Mouse (Mus musculus) brain, adult 2 months (tissue): Measurements from ENCODE around the gene Adam12.

Experiments
- DNase-seq: peaks from one replicate; pipeline ENCODE4 v3.0.0; 2011; ENCODE audit warnings: low read depth, low spot score

Adam12 gene

GRCm38 (mm10) chr7:134231378-134232346, at the start of gene Adam12:
Adam12 (minus strand) TSS chr7:134232146.
- no peak for DNase-seq

DNA sequence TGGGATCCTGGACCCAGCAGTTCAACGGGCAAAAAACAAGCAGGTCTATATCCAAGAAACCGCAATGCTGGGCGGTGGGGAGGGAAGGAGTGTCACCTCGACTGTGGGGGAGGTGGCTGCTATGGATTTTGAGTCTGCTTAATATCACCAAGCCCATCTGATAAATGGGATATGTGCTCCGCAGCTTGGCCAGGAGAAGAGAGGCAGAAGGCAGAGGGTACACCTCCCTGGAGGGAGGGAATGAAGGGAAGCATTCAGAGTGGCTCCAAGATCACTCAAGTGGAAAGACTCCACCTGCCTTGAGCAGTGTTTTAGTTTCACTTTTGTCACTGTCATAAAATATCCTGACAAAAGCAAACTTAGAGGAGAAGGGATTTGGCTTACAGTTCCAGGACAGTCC, 41.0 kb upstream of the Adam12 start:
- peak; percentile 15 for DNase-seq

DNA sequence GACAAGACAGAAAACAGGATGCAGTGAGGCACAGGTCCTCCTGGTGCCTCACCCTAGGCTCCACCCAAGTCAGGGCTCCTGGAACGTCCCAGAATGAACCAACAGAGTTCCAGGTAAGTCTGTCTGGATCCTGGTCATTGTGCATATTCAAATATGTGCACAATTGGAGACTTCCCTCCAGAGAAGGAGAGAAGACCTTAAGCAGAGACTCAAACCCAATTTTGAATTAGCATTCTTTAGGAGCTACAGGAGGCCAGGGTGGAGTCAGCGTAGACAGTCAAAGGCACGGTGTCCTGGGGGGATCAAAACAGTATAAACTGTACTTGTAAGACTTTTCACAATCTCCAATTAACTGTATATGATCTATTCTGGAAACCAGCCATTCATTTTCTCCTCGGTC, 40.5 kb upstream of the Adam12 start:
- DNase-seq: no peak

GRCm38 (mm10) chr7:134265783-134266182, 33.8 kb upstream of the Adam12 start:
- no peak for DNase-seq

DNA sequence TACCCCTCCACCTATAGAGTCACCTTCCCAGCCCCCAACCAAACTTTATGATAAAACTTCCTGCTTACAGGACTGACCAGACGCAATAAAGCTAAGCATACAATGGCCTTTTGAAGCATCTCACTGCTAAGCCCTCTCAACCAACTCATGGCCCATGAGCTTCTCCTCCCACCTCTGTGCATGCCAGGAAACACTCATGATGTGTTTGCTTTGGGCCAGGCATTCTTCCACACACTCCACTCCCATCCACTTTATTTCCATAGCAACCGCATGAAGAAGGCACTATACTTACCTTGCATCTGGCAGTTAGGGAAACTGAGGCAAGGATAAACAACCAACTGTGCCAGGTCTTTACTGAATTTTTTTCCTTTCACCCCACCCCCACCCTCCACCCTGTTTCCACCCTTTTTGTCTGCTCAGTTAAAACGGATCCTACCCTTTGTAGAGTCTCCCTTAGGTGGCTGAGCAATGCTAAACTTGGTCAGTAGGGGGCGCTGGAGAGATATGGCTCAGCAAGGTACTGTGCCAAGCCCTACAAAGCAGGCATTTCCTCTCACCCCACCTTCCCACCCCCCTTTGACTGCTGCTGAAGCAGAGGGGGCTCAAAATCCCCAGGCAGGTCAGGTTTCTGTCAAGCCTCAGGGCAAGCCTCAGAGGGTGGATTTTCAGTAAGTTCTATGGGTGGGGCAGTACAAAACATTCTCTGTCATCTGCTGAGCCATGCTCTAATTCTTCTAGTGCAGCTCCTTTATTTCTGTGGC, 31.4 kb upstream of the Adam12 start:
- DNase-seq: peak; percentile 68

GRCm38 (mm10) chr7:134261003-134261701, 29.2 kb upstream of the Adam12 start:
- DNase-seq: peak; percentile 50

GRCm38 (mm10) chr7:134250273-134250870, 18.4 kb upstream of the Adam12 start:
- no peak for DNase-seq

DNA sequence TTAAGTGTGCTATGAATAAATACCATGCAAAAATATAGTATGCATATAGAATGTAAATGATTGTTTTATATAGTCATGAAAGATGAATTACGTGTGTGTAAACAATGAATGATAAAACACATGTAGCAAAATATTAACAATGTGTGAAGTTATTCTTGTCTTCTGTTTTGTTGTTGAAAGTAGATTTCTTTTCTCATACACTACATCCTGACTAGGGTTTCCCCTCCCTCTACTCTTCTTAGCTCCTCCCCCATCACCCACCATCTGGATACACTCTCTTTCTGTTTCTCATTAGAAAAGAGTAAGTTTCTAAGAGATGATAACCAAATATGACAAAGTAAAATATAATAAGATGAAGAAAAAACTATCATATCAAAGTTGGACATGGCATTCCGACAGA, 16.1 kb upstream of the Adam12 start:
- DNase-seq: no peak

GRCm38 (mm10) chr7:134246624-134247023, 14.7 kb upstream of the Adam12 start:
- no peak for DNase-seq

- no peak for DNase-seq
These were observed 10.8 kb upstream of the Adam12 start for GRCm38 (mm10) chr7:134242773-134243172.

DNA sequence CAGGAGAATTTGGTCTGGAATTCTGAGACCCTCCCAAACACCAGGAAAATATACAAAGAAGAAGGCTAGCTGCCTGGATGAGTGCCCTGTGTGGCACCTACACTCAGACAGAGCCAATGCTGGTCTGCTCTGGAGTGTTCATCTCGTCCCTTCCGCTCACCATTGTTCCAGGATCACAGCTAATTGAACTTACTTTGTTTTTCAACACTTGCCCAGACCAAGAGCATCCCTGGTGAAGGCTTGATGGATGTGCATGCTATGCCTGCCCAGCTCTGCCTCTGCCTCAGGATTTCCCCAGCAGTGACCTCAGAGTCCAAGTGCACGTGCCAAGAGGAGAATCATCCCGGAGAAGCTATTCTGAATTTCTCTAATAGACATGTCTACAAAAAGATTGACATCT, 9.3 kb upstream of the Adam12 start:
- no peak for DNase-seq

GRCm38 (mm10) chr7:134240579-134240978, 8.6 kb upstream of the Adam12 start:
- DNase-seq: no peak

DNA sequence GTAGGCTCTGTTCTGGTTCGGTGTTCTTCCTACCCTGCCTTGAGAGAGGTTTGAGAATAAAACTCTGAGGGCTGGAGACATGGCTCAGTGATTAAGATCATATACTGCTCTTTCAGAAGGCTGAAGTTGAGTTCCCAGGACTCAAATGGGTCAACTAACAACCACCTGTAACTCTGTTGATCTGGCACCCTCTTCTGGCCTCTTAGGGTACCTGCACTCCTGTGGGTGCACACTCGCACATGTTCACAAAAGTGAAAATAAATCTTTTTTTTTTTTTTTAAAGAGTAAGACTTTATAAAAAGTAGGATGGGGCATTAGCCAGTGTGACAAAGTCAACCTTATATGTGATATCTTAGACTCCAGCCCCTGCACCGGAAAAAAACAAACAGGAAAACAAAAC, 6.9 kb upstream of the Adam12 start:
- DNase-seq: no peak

GRCm38 (mm10) chr7:134237356-134237755, 5.4 kb upstream of the Adam12 start:
- no peak for DNase-seq

DNA sequence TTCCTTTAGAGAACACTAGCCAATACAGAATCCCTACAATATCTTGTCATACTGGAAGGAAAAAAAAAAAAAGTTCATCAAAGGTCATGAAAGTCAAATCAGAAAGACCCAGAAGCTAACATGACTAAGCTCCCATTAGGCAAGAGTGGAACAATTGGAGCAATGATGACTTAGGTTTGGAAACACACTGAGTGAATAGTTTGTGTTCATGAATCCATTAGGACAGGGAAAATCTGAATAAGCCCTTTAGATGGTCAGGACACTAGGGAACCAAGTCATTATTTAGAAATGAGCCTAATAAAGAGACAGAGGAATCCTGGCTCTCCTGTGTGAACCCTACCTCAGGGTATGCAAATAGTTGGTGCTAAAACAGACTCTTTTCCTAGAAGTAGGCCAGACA, 4.8 kb upstream of the Adam12 start:
- DNase-seq: no peak

GRCm38 (mm10) chr7:134235552-134235951, 3.6 kb upstream of the Adam12 start:
- DNase-seq: no peak

DNA sequence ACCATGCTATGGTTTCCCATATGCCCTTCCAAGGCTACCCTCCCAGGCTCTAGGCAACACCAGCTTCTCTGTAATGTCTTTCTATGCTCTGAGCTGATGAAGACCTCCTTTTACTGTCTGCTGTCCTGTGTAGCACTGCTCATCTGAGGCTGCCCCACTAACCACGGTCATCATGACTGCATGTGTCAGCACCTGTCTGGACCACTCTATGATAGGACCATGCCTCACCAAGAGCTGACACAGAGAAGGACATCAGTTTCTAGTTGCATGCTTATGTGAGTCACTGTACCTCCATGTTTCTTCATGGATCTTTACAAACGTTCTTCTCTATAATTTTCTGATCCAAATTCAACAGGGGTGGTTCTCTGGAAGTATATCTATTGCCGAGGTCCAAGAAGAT, 1.2 kb downstream of the Adam12 start:
- DNase-seq: no peak

- no peak for DNase-seq
These were observed 2.0 kb downstream of the Adam12 start for GRCm38 (mm10) chr7:134229899-134230298.

GRCm38 (mm10) chr7:134227773-134228455, 4.0 kb downstream of the Adam12 start:
- DNase-seq: peak; percentile 50

DNA sequence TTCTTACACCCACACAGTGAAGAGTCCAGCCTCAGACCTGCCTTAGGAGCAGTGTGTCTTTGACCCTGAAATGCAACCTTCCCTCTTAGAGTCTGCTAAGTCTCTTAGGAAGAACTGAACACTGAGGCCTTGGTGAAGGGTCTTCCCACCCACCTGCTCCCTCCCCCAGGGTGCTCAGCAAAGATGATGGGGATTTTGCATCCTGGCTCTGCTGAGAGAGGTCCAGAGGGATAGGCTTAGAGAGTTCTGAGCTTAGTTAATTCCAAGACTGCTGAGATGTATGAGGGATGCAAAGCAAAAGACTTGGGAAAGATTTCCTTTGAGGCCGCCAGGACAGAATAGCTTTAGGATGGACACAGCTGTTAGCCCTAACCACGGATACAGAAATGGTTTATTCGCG, 4.8 kb downstream of the Adam12 start:
- DNase-seq: no peak

DNA sequence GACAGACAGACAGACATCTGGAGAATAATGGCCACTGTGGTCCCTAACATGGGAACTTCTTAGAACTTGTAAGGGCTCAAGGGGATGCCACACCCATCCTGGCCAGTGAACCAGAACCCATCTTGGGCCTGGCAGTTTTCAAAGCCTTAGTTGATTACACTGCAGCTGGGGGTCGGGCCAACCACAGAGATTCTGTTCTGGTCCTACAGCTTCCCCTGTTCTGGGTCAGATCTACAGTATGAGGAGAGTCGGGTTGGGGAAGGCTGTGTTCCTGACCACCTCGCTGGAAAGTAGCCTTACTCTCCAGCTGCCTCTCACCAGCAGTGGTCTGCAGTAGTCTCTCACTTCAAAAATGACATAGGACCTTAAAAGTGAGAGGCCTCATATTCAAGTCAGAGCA, 5.7 kb downstream of the Adam12 start:
- DNase-seq: no peak
